Mouse (Mus musculus): ENCODE measurements around the gene Jund.

The Jund gene

GRCm38 (mm10) chr8:70674716-70675115 is 24.0 kb upstream of the Jund start:
- DNase-seq (ENCODE audit: low spot score in 2 of 2) = no peak

- no peak for DNase-seq (ENCODE audit: low spot score in 2 of 2)
Measured at GRCm38 (mm10) chr8:70675336-70675735, 23.4 kb upstream of the Jund start.

GRCm38 (mm10) chr8:70677451-70678080 is 21.2 kb upstream of the Jund start:
- DNase-seq (ENCODE audit: low spot score in 2 of 2) = no peak

GRCm38 (mm10) chr8:70678679-70679078 is 20.1 kb upstream of the Jund start:
- DNase-seq (ENCODE audit: low spot score in 2 of 2) = no peak

DNA sequence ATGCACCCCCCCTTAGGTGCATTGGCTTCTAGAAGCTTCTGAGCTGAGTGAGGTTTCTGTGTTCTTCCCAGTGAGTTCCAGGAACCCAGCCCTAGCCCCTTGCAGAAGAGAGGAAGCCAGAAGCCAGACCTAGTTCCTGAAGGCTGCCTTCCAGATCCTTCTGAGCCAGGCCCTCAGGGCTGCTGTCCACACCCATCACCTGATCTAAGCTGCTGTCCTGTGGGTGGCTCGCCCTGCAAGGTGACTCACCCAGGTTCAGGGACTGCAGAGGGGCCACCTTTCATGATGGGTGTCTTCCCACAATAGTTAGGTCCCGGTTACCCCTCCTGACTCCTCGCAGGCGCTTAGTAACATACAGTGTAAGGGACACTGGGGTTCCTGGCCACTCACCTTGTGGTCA is 19.3 kb upstream of the Jund start:
- no peak for DNase-seq (ENCODE audit: low spot score in 2 of 2)

GRCm38 (mm10) chr8:70680039-70680438 is 18.7 kb upstream of the Jund start:
- DNase-seq (ENCODE audit: low spot score in 2 of 2) = no peak

GRCm38 (mm10) chr8:70681410-70681809 is 17.3 kb upstream of the Jund start:
- no peak for DNase-seq (ENCODE audit: low spot score in 2 of 2)

DNA sequence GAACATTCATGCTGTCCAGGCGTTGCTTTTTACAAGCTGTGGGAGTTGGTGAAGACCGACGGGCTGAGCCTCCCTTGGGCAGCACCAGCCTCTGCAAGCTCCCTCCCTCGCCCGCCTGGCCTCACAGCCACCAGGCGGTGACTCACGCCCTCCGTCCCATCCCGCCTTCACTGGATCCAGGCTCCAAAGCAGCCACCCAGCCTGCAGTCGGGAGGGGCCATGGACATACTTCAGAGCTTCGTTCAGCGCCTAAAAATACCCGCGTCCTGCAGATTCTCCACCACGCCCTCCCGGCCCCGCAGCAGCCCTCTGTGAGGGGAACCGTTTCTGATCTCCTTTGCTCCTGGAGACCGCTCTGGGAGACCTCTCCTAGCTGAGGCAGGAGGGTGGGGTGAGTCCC is 16.6 kb upstream of the Jund start:
- no peak for DNase-seq (ENCODE audit: low spot score in 2 of 2)

GRCm38 (mm10) chr8:70682692-70683091 is 16.1 kb upstream of the Jund start:
- DNase-seq (ENCODE audit: low spot score in 2 of 2) = no peak

GRCm38 (mm10) chr8:70684291-70684690 is 14.5 kb upstream of the Jund start:
- DNase-seq (ENCODE audit: low spot score in 2 of 2) = peak; percentile 58 to 79

DNA sequence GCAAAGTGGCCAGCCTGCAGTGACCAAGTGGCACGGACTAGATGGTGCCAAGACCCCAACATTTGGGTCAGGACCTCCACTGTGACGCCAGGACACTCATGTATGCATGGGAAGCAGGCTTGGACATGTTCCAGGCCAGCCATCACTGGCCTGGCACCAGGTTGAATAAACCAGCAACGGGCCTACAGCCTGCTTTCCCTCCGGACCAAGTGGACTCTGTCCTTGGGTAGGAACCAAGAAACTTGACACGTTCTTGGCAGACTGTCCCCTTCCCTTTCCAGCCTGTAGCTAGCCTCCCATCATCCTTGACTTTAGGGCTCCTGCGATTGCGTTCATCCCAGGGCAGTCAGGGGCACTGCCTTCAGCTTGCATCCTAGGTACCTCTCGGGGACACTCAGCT is 11.2 kb upstream of the Jund start:
- no peak for DNase-seq (ENCODE audit: low spot score in 2 of 2)

- DNase-seq (ENCODE audit: low spot score in 2 of 2) = no peak
Measured at GRCm38 (mm10) chr8:70688136-70688535, 10.6 kb upstream of the Jund start.

DNA sequence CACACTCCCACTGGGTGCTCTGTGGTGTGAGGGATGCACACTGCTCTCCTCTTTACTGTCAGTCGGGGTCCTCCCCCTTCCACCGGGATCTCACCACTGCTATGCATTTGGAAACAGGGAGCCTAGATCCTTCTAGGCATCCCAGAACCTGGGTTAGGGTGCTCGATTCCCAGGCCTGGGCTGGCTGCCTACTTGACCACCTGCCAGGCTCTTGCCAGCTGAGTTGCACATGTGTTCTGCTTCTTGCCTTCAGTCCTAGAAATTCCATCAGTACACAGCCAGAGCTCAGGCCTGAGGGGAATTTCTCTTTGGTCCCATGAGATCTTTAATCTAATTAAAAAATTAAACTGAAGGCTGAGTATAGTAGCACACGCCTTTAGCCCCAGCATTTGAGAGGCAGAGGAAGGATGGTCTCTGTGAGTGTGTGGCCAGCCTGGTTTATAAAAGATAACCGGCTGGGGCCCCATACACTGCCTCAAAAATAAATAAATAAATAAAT is 8.8 kb upstream of the Jund start:
- DNase-seq (ENCODE audit: low spot score in 2 of 2) = no peak

DNA sequence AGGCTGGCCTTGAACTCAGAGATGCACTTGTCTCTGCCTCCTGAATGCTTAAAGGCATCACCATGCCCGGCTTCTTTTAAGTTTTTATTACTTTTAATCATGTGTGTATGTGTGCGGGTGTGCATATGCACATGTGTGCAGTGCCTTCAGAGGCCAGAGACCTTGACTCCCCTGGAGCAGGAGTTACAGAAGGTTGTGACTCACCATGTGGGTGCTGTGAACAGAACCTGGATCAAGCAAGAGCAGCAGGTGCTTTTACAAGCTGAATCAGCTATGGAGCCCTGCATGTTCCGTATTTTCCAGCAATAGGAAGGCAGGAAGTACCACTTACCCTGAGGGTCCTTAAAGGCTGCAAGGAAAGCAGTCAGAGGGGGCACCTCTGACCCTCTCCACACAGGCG is 7.5 kb upstream of the Jund start:
- no peak for DNase-seq (ENCODE audit: low spot score in 2 of 2)

GRCm38 (mm10) chr8:70691727-70692231 is 7.0 kb upstream of the Jund start:
- no peak for DNase-seq (ENCODE audit: low spot score in 2 of 2)

DNA sequence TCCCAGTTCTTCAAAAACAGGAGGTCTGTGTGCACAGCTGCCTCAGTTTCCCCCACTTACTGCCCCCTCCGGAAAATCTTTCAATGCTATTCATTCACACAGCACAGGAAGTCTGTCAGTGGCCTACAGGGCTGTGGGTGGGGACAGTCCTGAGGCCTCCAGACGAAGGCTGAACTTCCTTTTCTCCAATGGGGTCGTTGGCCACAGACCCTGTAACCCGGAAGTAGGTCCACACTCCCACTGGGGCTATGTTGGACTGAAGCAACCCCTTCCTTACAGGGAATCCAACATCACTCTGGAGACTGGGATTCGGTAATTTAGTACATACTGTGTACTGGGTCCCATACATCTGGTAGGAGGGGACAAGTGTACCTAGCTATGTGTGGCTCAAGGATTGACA is 5.1 kb upstream of the Jund start:
- no peak for DNase-seq (ENCODE audit: low spot score in 2 of 2)

- DNase-seq (ENCODE audit: low spot score in 2 of 2) = no peak
Measured at GRCm38 (mm10) chr8:70695318-70696018, 3.3 kb upstream of the Jund start.

DNA sequence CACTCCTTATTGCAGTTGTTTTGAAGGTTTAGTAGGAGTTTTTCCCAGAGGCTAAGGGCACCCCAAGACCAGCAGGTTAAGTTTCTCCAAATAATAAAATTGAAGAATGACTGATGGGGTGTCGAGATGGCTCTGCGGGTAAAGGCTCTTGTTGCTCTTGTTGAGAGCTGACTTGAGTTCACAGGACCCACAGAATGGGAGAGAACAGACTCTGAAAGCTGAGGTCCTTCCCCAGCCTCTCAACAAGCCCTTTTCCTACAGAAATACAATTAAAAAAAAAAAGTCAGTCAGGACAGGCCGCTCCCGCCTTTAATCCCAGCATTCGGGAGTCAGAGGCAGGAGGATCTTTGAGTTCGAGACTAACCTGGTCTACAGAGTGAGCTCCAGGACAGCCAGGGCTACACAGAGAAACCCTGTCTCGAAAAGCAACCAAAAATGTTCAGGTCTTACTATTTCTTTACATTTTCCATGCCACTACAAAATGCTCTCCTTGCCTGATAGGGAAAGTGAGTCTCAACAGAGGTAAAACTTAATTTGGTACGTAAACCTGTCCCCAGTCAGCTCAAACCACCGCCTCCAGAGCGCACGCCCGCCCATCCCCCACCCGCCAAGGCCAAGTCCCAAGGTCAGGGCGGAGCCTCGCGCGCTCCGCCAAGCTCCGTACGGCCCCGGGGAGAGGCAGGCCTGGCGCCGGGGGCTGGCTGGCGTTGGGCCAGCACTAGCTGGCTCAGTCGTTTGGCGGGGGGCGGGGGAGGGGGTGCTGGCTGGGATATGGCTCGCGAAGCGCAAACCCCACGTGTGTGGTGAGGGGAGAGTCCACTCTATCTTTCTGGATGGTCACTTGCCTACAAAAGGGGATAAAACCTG is 2.5 kb upstream of the Jund start:
- DNase-seq (ENCODE audit: low spot score in 2 of 2) = no peak

- DNase-seq (ENCODE audit: low spot score in 2 of 2) = no peak
Measured at GRCm38 (mm10) chr8:70696946-70697345, 1.8 kb upstream of the Jund start.

- no peak for DNase-seq (ENCODE audit: low spot score in 2 of 2)
Measured at GRCm38 (mm10) chr8:70697366-70698250, 1.1 kb upstream of the Jund start.

DNA sequence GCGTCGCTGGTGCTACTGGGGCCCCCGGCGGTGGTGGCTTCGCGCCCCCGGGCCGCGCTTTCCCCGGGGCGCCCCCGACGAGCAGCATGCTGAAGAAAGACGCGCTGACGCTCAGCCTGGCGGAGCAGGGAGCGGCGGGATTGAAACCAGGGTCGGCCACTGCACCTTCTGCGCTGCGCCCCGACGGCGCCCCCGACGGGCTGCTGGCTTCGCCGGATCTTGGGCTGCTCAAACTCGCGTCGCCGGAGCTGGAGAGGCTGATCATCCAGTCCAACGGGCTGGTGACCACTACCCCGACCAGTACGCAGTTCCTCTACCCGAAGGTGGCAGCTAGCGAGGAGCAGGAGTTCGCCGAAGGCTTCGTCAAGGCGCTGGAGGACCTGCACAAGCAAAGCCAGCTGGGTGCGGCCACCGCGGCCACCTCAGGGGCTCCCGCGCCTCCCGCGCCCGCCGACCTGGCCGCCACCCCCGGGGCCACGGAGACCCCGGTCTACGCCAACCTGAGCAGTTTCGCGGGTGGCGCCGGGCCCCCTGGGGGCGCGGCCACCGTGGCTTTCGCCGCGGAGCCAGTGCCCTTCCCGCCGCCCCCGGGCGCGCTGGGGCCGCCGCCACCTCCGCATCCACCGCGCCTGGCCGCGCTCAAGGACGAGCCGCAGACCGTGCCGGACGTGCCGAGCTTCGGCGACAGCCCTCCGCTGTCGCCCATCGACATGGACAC is 526 bp downstream of the Jund start:
- peak; percentile 50 to 54 for DNase-seq (ENCODE audit: low spot score in 2 of 2)

Data from frontal cortex, postnatal 14 days (tissue).